ENCODE assay signal across 22 mouse cellular contexts in genomic region chr5:147108861-147109591, GRCm38 (mm10). TPM values are rescaled to one million over a fixed set of nuclear protein-coding genes. Genes with fewer than 3 reads are reported as not detected.
A peak's percentile ranks its signal among the peaks of the same experiment; 100 is the strongest.
DNase-seq lines count a peak whose midpoint lies in the region; ATAC-seq and TF ChIP-seq lines count a peak whose summit lies in the region.
"Had no signal": no experiment of that assay in that cellular context is flagged by ENCODE, and none has a peak within 500 bp of the region (broad histone marks: within the 10 kb centered on the region; RNA-seq: fewer than 3 reads in every experiment).

No protein-coding gene starts in this region.

- no peak for TF ChIP-seq CTCF in kidney, adult 2 months (conservative IDR thresholded peaks at IDR 0.05; ENCODE audit: insufficient read depth, insufficient read length, low read depth, low read length)

- TF ChIP-seq POLR2A in kidney, adult 2 months (IDR thresholded peaks at IDR 0.05; ENCODE audit: low read depth, low read length) = no peak

- WGBS in kidney, adult 2 months = 54% methylated on average over 13 of the region's 13 CpGs

- no peaks in the 10 kb centered on the region for H3K27me3 ChIP-seq in kidney, adult 2 months (replicated peaks; ENCODE audit: control insufficient read depth, insufficient read depth, low read length)
- H3K27me3 ChIP-seq: embryonic facial prominence, embryonic 15.5 days; heart, embryonic 12.5 days; hindbrain, embryonic 13.5 days; lung, embryonic 15.5 days; midbrain, embryonic 13.5 days; neural tube, embryonic 13.5 days; stomach, embryonic 15.5 days had no signal

- no peak overlapping the region for H3K4me3 ChIP-seq in kidney, adult 2 months (ENCODE audit: insufficient read depth, low read depth, low read length)
- H3K4me3 ChIP-seq: embryonic facial prominence, embryonic 15.5 days; forebrain, embryonic 10.5 days; heart, embryonic 12.5 days; hindbrain, embryonic 13.5 days; lung, embryonic 15.5 days; midbrain, embryonic 13.5 days; neural tube, embryonic 13.5 days; stomach, embryonic 15.5 days had no signal

- H3K27ac ChIP-seq in kidney, adult 2 months (ENCODE audit: insufficient read depth, low read depth, low read length) = peak overlapping the region; percentile 61
- H3K27ac ChIP-seq: embryonic facial prominence, embryonic 15.5 days; forebrain, embryonic 10.5 days; hindbrain, embryonic 13.5 days; liver, embryonic 14.5 days; lung, embryonic 15.5 days; midbrain, embryonic 13.5 days; neural tube, embryonic 13.5 days; stomach, embryonic 15.5 days had no signal

- DNase-seq in embryo, embryonic 10.5 days (ENCODE audit: low spot score) = peak; percentile 9
- DNase-seq in embryo, embryonic 10 days (ENCODE audit: low spot score) = no peak
- DNase-seq in cerebellum, postnatal 25 days = peak; percentile 53 to 56
- DNase-seq in kidney, adult 2 months = peak; percentile 71
- peak; percentile 35 for DNase-seq in kidney, postnatal 10 days
- no peak for DNase-seq in lung, postnatal 14 days
- DNase-seq in heart, postnatal 25 days (ENCODE audit: low spot score) = no peak
- DNase-seq: adrenal gland, postnatal 10 days; forebrain, postnatal 0 days; heart, postnatal 14 days; thymus, adult 18-20 months had no signal

- no peaks in the 10 kb centered on the region for H3K36me3 ChIP-seq in kidney, adult 2 months (ENCODE audit: control insufficient read depth, insufficient read depth, low read length)

- ATAC-seq in erythroid progenitor cell, adult 5-6 weeks (replicated peaks; ENCODE audit: low FRiP score, poor library complexity, severe bottlenecking) = no peak
- ATAC-seq: forebrain, postnatal 0 days; inflammation-experienced regulatory T-cells, adult 6 months; midbrain, embryonic 13.5 days had no signal

- peaks cover 5% of the 10 kb centered on the region; the same call in 1 of the 2 replicates for H3K4me1 ChIP-seq in kidney, adult 2 months (ENCODE audit: control insufficient read depth, insufficient read depth, low read length)
- H3K4me1 ChIP-seq: embryonic facial prominence, embryonic 15.5 days; heart, embryonic 12.5 days; hindbrain, embryonic 13.5 days; lung, embryonic 15.5 days; midbrain, embryonic 13.5 days; neural tube, embryonic 13.5 days; stomach, embryonic 15.5 days had no signal

- intact Hi-C loops in heart, postnatal 25 days (cut with DNase I) = no loop called here

RNA-seq across cellular contexts. Expression of gene Polr1d, which starts 32.2 kb away (rescaled TPM):
- 44.8 and 55.9 TPM in 2 replicates for polyA plus RNA-seq in kidney, adult 2 months (2012; rRNA removed)
- 10 to 100 TPM; 73.2 to 73.8 TPM for total RNA-seq in heart, postnatal 25 days (2021)
- 42.8 and 43.2 TPM in 2 replicates for total RNA-seq in erythroid progenitor cell, adult 5-6 weeks (2015; ENCODE audit: low replicate concordance)
- 17.5 and 41.8 TPM in 2 replicates for total RNA-seq in erythroid progenitor cell, adult 5-6 weeks (2017; ENCODE audit: low replicate concordance)

RNA-seq across cellular contexts. Expression of gene Lnx2, which starts 32.6 kb away (rescaled TPM):
- polyA plus RNA-seq in kidney, adult 2 months (2012; rRNA removed) = 24.1 TPM in 2 replicates
- total RNA-seq in heart, postnatal 25 days (2021) = 10 to 100 TPM; 10.1 to 10.7 TPM
- total RNA-seq in erythroid progenitor cell, adult 5-6 weeks (2015; ENCODE audit: low replicate concordance) = 0.42 and 1.4 TPM in 2 replicates
- total RNA-seq in erythroid progenitor cell, adult 5-6 weeks (2017; ENCODE audit: low replicate concordance) = 1.3 and 1.7 TPM in 2 replicates

Comparison
In these comparisons a context has a peak if more than half of its experiments do, and no peak if none do; other contexts are left out.
1. DNase-seq: peak in embryo, embryonic 10.5 days (single experiment), cerebellum, postnatal 25 days (2 of 2), kidney, adult 2 months (single experiment) and kidney, postnatal 10 days (single experiment); none in embryo, embryonic 10 days (single experiment), lung, postnatal 14 days (single experiment) and heart, postnatal 25 days (single experiment).
2. RNA of gene Lnx2, which starts 32.6 kb away (total RNA-seq): 10.1 to 10.7 TPM in heart, postnatal 25 days; 0.42 to 1.7 TPM in erythroid progenitor cell, adult 5-6 weeks; every median in the first group is over 4 times any median in the second.